Mouse (Mus musculus) stomach, embryonic 16.5 days (tissue): ENCODE measurements around the gene Zfp354b. TPM values are rescaled to one million over a fixed set of nuclear protein-coding genes. Genes with fewer than 3 reads are reported as not detected.
A peak's percentile ranks its signal among the peaks of the same experiment; 100 is the strongest.

Source experiments
- ATAC-seq: fragments of 200-750 bp; cut with Nextera tagmentation; 2 replicates; pipeline ENCODE4 v1.8.0; 2017; ENCODE audit warnings: moderate number of reproducible peaks, moderate TSS enrichment; ENCODE audit not compliant: insufficient read depth, low FRiP score
- H3K27ac ChIP-seq: fragments of 300-500 bp; sonication (generic); 2 replicates; pipeline ENCODE4 v1.5.1; 2014; ENCODE audit warnings: low read length
- H3K27me3 ChIP-seq: fragments of 300-500 bp; sonication (generic); 2 replicates; pipeline ENCODE4 v1.6.1; 2014; ENCODE audit warnings: low read length, control low read depth, mixed read lengths; ENCODE audit not compliant: control insufficient read depth, insufficient read depth
- H3K36me3 ChIP-seq: fragments of 300-500 bp; sonication (generic); 2 replicates; pipeline ENCODE4 v1.6.1; 2014; ENCODE audit warnings: low read length; ENCODE audit not compliant: control insufficient read depth, insufficient read depth
- H3K4me1 ChIP-seq: fragments of 300-500 bp; sonication (generic); 2 replicates; pipeline ENCODE4 v1.6.1; 2014; ENCODE audit warnings: low read length, control low read depth, mixed read lengths; ENCODE audit not compliant: control insufficient read depth, insufficient read depth
- H3K4me2 ChIP-seq: fragments of 300-500 bp; sonication (generic); 2 replicates; pipeline ENCODE4 v1.6.1; 2014; ENCODE audit warnings: low read depth, low read length, mixed read lengths
- H3K4me3 ChIP-seq: fragments of 300-500 bp; sonication (generic); replicated peaks from 2 replicates; pipeline ENCODE4 v1.5.1; 2014; ENCODE audit warnings: mild to moderate bottlenecking, low read length
- H3K9ac ChIP-seq: fragments of 300-500 bp; sonication (generic); 2 replicates; pipeline ENCODE4 v1.6.1; 2014; ENCODE audit warnings: low read length
- H3K9me3 ChIP-seq: fragments of 300-500 bp; sonication (generic); replicated peaks from 2 replicates; pipeline ENCODE4 v1.6.1; 2016; ENCODE audit warnings: low read length, control low read depth; ENCODE audit not compliant: control insufficient read depth
- WGBS: fragments of 180-500 bp; shearing (Covaris S2); extraction: QIAGEN DNeasy Blood & Tissue Kit; methylation state at CpG from one replicate; pipeline ENCODE4 v1.1.7; 2014; 5-methylcytosine and 5-hydroxymethylcytosine counted together
- polyA plus RNA-seq: library from polyadenylated mRNA; unstranded; fragments of >200 nt; fragmentation: Nextera tagmentation; extraction: Ambion mirVana; gene quantifications from 2 replicates; pipeline ENCODE4 v1.2.1, GENCODE M21; 2015

Gene Zfp354b
- polyA plus RNA-seq, 1 experiment from 2014 or later = 1.8 TPM

- no peak overlapping the region for H3K27ac ChIP-seq
- H3K4me2 ChIP-seq = no peak overlapping the region
- no peaks in the 10 kb centered on the region for H3K36me3 ChIP-seq
- ATAC-seq = no peak
- H3K4me1 ChIP-seq = no peaks in the 10 kb centered on the region
- 66% methylated on average over 2 of the region's 2 CpGs for WGBS
- no peaks in the 10 kb centered on the region for H3K27me3 ChIP-seq
- no peak overlapping the region for H3K9ac ChIP-seq
- peaks cover 10% of the 10 kb centered on the region; the same call in 1 of the 2 replicates for H3K9me3 ChIP-seq
- H3K4me3 ChIP-seq = no peak overlapping the region
These were observed 39.0 kb downstream of the Zfp354b start for GRCm38 (mm10) chr11:50892441-50892840.

DNA sequence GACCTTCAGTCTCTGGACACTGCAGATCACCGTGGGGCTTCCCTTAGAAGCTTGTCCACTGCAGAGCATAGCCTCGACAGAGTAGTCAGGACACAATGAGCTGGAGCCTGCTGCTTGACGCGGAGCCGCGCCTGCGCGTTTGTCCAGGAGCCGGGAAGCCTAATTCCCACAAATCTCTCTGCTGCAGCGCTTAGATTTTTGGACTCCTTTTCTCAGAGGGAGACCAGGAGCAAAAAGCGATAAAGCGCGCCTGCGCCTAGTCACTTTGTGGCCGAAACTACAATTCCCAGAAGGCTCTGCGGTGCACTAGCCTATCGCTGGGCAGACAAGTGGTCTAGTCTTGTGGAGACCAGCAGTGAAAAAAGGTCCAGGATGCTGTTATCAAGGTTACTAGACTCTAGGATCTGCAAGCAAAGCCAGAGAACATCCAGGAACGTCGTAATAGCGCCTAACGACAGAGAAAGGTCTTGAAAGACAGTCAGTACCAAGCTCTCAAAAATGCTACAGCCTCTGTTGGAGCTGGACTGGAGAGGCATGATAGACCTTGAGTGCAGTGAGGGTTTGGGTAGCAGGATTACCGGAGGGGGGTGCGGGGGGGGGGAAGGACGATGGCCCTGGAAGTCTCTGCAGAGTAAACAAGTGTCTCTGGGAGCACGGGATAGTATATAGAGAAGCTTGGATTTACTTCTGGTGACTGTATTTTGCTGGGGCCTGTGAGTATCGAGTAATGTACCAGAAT, 43.9 kb downstream of the Zfp354b start, which contains the start of gene Zfp454:
Gene Zfp454 (minus strand): TSS at position 262 of the 739 bp plus-strand sequence.
- ATAC-seq = peak; percentile 93
- H3K9ac ChIP-seq = peak within 1 kb of the TSS; percentile 73
- peak within 1 kb of the TSS; percentile 53; the same call in 1 of the 2 replicates for H3K27ac ChIP-seq
- no peaks in the 10 kb centered on the region for H3K27me3 ChIP-seq
- H3K36me3 ChIP-seq = no peaks in the 10 kb centered on the region
- no peaks in the 10 kb centered on the region for H3K9me3 ChIP-seq
- H3K4me2 ChIP-seq = peak within 1 kb of the TSS; percentile 66
- WGBS = 5% methylated on average over 26 of the region's 26 CpGs
- H3K4me3 ChIP-seq = peak within 1 kb of the TSS; percentile 52
- peaks cover 7% of the 10 kb centered on the region for H3K4me1 ChIP-seq

GRCm38 (mm10) chr11:50886933-50887293, 44.5 kb downstream of the Zfp354b start:
- no peaks in the 10 kb centered on the region for H3K9me3 ChIP-seq
- H3K9ac ChIP-seq = peak overlapping the region; percentile 73
- no peaks in the 10 kb centered on the region for H3K36me3 ChIP-seq
- peak; percentile 6; the same call in 1 of the 2 replicates for ATAC-seq
- H3K4me2 ChIP-seq = peak overlapping the region; percentile 66
- peaks cover 7% of the 10 kb centered on the region for H3K4me1 ChIP-seq
- peak overlapping the region; percentile 53; the same call in 1 of the 2 replicates for H3K27ac ChIP-seq
- peak overlapping the region; percentile 52 for H3K4me3 ChIP-seq
- WGBS = 7% methylated on average over 10 of the region's 10 CpGs
- H3K27me3 ChIP-seq = no peaks in the 10 kb centered on the region

GRCm38 (mm10) chr11:50886231-50886932, 45.1 kb downstream of the Zfp354b start:
- 41% methylated on average over 8 of the region's 8 CpGs for WGBS
- peak overlapping the region; percentile 52 for H3K4me3 ChIP-seq
- peak overlapping the region; percentile 73 for H3K9ac ChIP-seq
- no peak for ATAC-seq
- H3K36me3 ChIP-seq = no peaks in the 10 kb centered on the region
- H3K4me1 ChIP-seq = peaks cover 7% of the 10 kb centered on the region
- no peaks in the 10 kb centered on the region for H3K9me3 ChIP-seq
- H3K4me2 ChIP-seq = peak overlapping the region; percentile 66
- no peak overlapping the region for H3K27ac ChIP-seq
- no peaks in the 10 kb centered on the region for H3K27me3 ChIP-seq

GRCm38 (mm10) chr11:50883756-50884155, 47.7 kb downstream of the Zfp354b start:
- WGBS = 80% methylated on average over 3 of the region's 3 CpGs
- H3K4me1 ChIP-seq = peaks cover 7% of the 10 kb centered on the region
- H3K27me3 ChIP-seq = no peaks in the 10 kb centered on the region
- H3K9me3 ChIP-seq = no peaks in the 10 kb centered on the region
- H3K27ac ChIP-seq = no peak overlapping the region
- no peak overlapping the region for H3K4me3 ChIP-seq
- no peak overlapping the region for H3K4me2 ChIP-seq
- H3K9ac ChIP-seq = no peak overlapping the region
- H3K36me3 ChIP-seq = 0 out of 2 replicates have a peak, but pooled peaks cover 3% of the 10 kb centered on the region
- ATAC-seq = no peak

DNA sequence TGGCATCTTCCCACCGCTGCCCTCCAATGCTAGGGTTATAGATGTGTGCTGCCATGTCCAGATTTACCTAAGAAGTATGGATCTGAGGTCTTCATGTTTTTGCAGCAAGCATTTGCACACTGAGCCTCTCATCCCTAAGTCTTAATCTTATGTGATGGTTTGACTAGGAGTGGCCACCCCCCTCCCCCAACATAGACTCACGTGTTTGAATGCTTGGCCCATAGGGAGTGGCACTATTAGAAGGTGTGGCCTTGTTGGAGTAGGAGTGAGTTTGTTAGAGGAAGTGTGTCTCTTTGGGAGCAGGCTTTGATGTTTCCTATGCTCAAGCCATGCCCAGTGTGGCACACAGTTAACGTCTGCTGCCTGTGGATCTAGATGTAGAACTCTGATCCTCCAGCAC, 52.8 kb downstream of the Zfp354b start:
- no peaks in the 10 kb centered on the region for H3K4me1 ChIP-seq
- peaks cover 25% of the 10 kb centered on the region for H3K36me3 ChIP-seq
- no peak overlapping the region for H3K9ac ChIP-seq
- H3K27ac ChIP-seq = no peak overlapping the region
- H3K9me3 ChIP-seq = peaks cover 15% of the 10 kb centered on the region
- no peak overlapping the region for H3K4me3 ChIP-seq
- H3K27me3 ChIP-seq = no peaks in the 10 kb centered on the region
- H3K4me2 ChIP-seq = no peak overlapping the region
- no peak for ATAC-seq
- WGBS = 92% methylated on average over 3 of the region's 3 CpGs

Other genes starting within 250 kb of the Zfp354b start
- 24.9 and 25.9 TPM in 2 replicates for gene Zfp354c, start 103.9 kb downstream of the Zfp354b start, polyA plus RNA-seq
- 0.57 and 0.62 TPM in 2 replicates for gene Zfp879, start 90.1 kb downstream of the Zfp354b start, polyA plus RNA-seq
- 0.14 and 0.19 TPM in 2 replicates for gene Grm6, start 80.9 kb downstream of the Zfp354b start, polyA plus RNA-seq
- gene Zfp454, start 44.0 kb downstream of the Zfp354b start, polyA plus RNA-seq = 5.6 and 6.9 TPM in 2 replicates
- gene Zfp2, start 15.5 kb downstream of the Zfp354b start, polyA plus RNA-seq = 11.6 and 11.8 TPM in 2 replicates
- not detected in 2 replicates for gene 4933414I15Rik, start 12.1 kb upstream of the Zfp354b start, polyA plus RNA-seq
- not detected in 2 replicates for gene Prop1, start 22.1 kb upstream of the Zfp354b start, polyA plus RNA-seq
- gene Olfr1378, start 34.9 kb upstream of the Zfp354b start, polyA plus RNA-seq = not detected in 2 replicates
- not detected in 2 replicates for gene Olfr1377, start 50.3 kb upstream of the Zfp354b start, polyA plus RNA-seq
- not detected in 2 replicates for gene Olfr51, start 72.0 kb upstream of the Zfp354b start, polyA plus RNA-seq
- not detected in 2 replicates for gene Olfr54, start 82.6 kb upstream of the Zfp354b start, polyA plus RNA-seq
- gene Olfr1375, start 116.5 kb upstream of the Zfp354b start, polyA plus RNA-seq = not detected in 2 replicates
- gene Zfp354a, start 127.6 kb upstream of the Zfp354b start, polyA plus RNA-seq = 7.4 TPM in 2 replicates